Mouse (Mus musculus) forebrain, embryonic 10.5 days (tissue): ENCODE measurements around the gene Gm9049. TPM values are rescaled to one million over a fixed set of nuclear protein-coding genes. Genes with fewer than 3 reads are reported as not detected.
"Not testable (repeated sequence)": the region's sequence is repeated elsewhere in the genome, so short reads cannot be mapped to it uniquely, and the experiment has no call there.

Experiments
- DNase-seq: peaks from one replicate; pipeline ENCODE4 v3.0.0-alpha.2; 2017; ENCODE audit warnings: low spot score; ENCODE audit errors: extremely low spot score
- H3K27ac ChIP-seq: fragments of 300-500 bp; sonication (generic); 2 replicates; pipeline ENCODE4 v1.5.1; 2016; ENCODE audit warnings: mild to moderate bottlenecking
- H3K27me3 ChIP-seq: fragments of 300-500 bp; sonication (generic); 2 replicates; pipeline ENCODE4 v1.6.1; 2016; ENCODE audit warnings: mild to moderate bottlenecking; ENCODE audit not compliant: poor library complexity, severe bottlenecking
- H3K36me3 ChIP-seq: fragments of 300-500 bp; sonication (generic); replicated peaks from 2 replicates; pipeline ENCODE4 v1.6.1; 2016; ENCODE audit warnings: mild to moderate bottlenecking, moderate library complexity
- H3K4me1 ChIP-seq: fragments of 300-500 bp; sonication (generic); 2 replicates; pipeline ENCODE4 v1.6.1; 2016
- H3K4me3 ChIP-seq: fragments of 300-500 bp; sonication (generic); 2 replicates; pipeline ENCODE4 v1.5.1; 2016; ENCODE audit warnings: mild to moderate bottlenecking, moderate library complexity
- H3K9me3 ChIP-seq: fragments of 300-500 bp; sonication (generic); 2 replicates; pipeline ENCODE4 v1.6.1; 2016; ENCODE audit warnings: mild to moderate bottlenecking, moderate library complexity
- WGBS: fragments of 180-500 bp; shearing (Covaris S2); methylation state at CpG from one replicate; pipeline ENCODE4 v1.1.7; 2016; 5-methylcytosine and 5-hydroxymethylcytosine counted together
- polyA plus RNA-seq: library from polyadenylated mRNA; unstranded; fragments of >200 nt; fragmentation: Nextera tagmentation; extraction: Ambion mirVana; gene quantifications from 2 replicates; pipeline ENCODE4 v1.2.1, GENCODE M21; 2016

Gene Gm9049
- polyA plus RNA-seq: 0.06 and 0.09 TPM in 2 replicates

DNA sequence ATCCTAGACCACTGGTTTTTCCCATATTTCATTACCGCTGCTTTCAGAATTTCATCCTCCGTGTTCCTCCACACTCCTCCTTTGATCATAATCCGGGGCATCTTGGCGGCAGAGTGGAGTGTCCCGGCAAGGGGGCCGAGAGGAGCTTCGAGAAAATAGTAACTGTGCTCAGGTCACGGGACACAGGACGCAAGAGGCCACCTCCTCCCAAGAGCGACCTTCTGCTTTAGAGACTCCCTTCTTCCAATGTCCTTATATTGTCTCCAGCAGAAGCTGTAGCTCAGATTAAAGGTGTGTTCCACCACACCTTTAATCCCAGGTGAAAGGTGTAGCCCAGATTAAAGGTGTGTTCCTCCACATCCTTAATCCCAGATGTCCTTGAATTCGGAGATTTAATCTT is at the start of gene Gm9049:
Gene Gm9049, minus strand, starts transcription at position 101 of the 400 bp plus-strand sequence.
- H3K27me3 ChIP-seq, H3K4me3 ChIP-seq, H3K4me1 ChIP-seq, H3K9me3 ChIP-seq, DNase-seq, H3K36me3 ChIP-seq, H3K27ac ChIP-seq: not testable (repeated sequence)
- no CpG with 5 or more reads among the region's 11 CpGs for WGBS

- no peak for DNase-seq
- H3K36me3 ChIP-seq: no peaks in the 10 kb centered on the region
- no peaks in the 10 kb centered on the region for H3K9me3 ChIP-seq
- H3K27ac ChIP-seq: no peak overlapping the region
- H3K4me3 ChIP-seq: no peak overlapping the region
- H3K4me1 ChIP-seq: no peaks in the 10 kb centered on the region
- no peaks in the 10 kb centered on the region for H3K27me3 ChIP-seq
- 92% methylated on average over 16 of the region's 16 CpGs for WGBS
Observed at GRCm38 (mm10) chr10:118399917-118400316, 46.0 kb upstream of the Gm9049 start.

DNA sequence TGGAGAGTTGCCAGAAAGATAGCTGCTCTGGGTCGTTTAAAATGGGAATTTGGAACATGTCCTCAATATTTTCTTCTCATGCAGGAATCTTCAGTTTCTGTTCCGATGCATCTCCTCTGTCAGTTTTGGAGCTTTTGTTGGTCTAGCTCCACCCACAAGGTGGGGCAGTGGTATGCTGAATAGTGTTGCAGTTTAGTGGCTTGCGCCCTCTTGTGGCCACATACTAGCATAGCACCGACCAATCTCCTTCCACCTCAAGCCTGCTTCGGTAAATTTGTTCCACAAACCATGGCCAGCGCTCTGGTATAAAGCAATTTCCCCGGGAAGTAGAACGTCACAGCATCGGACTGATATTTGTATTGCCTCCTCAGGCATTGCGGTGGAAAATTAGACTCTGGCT is 16.5 kb upstream of the Gm9049 start:
- DNase-seq: peak; percentile 83
- H3K27ac ChIP-seq: no peak overlapping the region
- H3K36me3 ChIP-seq: no peaks in the 10 kb centered on the region
- WGBS: 19% methylated on average over 10 of the region's 10 CpGs
- 0 out of 2 replicates have a peak, but pooled peaks cover 3% of the 10 kb centered on the region for H3K4me1 ChIP-seq
- no peaks in the 10 kb centered on the region for H3K27me3 ChIP-seq
- H3K9me3 ChIP-seq: no peaks in the 10 kb centered on the region
- peak overlapping the region; percentile 23 for H3K4me3 ChIP-seq

- DNase-seq: no peak
- H3K27ac ChIP-seq: no peak overlapping the region
- WGBS: 92% methylated on average over 9 of the region's 9 CpGs
- no peaks in the 10 kb centered on the region for H3K9me3 ChIP-seq
- H3K27me3 ChIP-seq: no peaks in the 10 kb centered on the region
- H3K36me3 ChIP-seq: no peaks in the 10 kb centered on the region
- no peak overlapping the region for H3K4me3 ChIP-seq
- H3K4me1 ChIP-seq: 0 out of 2 replicates have a peak, but pooled peaks cover 3% of the 10 kb centered on the region
Observed at GRCm38 (mm10) chr10:118369518-118369917, 15.6 kb upstream of the Gm9049 start.

DNA sequence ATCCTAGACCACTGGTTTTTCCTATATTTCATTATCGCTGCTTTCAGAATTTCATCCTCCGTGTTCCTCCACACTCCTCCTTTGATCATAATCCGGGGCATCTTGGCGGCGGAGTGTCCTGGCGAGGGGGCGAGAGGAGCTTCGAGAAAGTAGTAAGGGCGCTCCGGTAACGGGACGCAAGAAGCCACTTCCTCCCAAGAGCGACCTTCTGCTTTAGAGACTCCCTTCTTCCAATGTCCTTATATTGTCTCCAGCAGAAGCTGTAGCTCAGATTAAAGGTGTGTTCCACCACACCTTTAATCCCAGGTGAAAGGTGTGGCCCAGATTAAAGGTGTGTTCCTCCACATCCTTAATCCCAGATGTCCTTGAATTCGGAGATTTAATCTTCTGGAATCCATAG is 5.3 kb downstream of the Gm9049 start, which contains the start of gene Gm9048:
Gene Gm9048, minus strand, starts transcription at position 101 of the 400 bp plus-strand sequence.
- H3K4me1 ChIP-seq, H3K27me3 ChIP-seq, DNase-seq, H3K36me3 ChIP-seq, H3K27ac ChIP-seq, H3K9me3 ChIP-seq, H3K4me3 ChIP-seq: not testable (repeated sequence)
- 67% methylated on average over 1 of the region's 14 CpGs for WGBS

DNA sequence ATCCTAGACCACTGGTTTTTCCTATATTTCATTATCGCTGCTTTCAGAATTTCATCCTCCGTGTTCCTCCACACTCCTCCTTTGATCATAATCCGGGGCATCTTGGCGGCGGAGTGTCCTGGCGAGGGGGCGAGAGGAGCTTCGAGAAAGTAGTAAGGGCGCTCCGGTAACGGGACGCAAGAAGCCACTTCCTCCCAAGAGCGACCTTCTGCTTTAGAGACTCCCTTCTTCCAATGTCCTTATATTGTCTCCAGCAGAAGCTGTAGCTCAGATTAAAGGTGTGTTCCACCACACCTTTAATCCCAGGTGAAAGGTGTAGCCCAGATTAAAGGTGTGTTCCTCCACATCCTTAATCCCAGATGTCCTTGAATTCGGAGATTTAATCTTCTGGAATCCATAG is 10.8 kb downstream of the Gm9049 start, which contains the start of gene Gm9046:
Gene Gm9046, minus strand, starts transcription at position 101 of the 400 bp plus-strand sequence.
- DNase-seq, H3K27me3 ChIP-seq, H3K27ac ChIP-seq, H3K9me3 ChIP-seq, H3K36me3 ChIP-seq, H3K4me1 ChIP-seq, H3K4me3 ChIP-seq: not testable (repeated sequence)
- no CpG with 5 or more reads among the region's 14 CpGs for WGBS

DNA sequence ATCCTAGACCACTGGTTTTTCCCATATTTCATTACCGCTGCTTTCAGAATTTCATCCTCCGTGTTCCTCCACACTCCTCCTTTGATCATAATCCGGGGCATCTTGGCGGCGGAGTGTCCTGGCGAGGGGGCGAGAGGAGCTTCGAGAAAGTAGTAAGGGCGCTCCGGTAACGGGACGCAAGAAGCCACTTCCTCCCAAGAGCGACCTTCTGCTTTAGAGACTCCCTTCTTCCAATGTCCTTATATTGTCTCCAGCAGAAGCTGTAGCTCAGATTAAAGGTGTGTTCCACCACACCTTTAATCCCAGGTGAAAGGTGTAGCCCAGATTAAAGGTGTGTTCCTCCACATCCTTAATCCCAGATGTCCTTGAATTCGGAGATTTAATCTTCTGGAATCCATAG is 16.2 kb downstream of the Gm9049 start, which contains the start of gene Gm9045:
Gene Gm9045, minus strand, starts transcription at position 101 of the 400 bp plus-strand sequence.
- DNase-seq, H3K9me3 ChIP-seq, H3K27me3 ChIP-seq, H3K4me3 ChIP-seq, H3K36me3 ChIP-seq, H3K27ac ChIP-seq, H3K4me1 ChIP-seq: not testable (repeated sequence)
- no CpG with 5 or more reads among the region's 14 CpGs for WGBS

- H3K36me3 ChIP-seq, H3K27me3 ChIP-seq, H3K9me3 ChIP-seq, H3K27ac ChIP-seq, DNase-seq, H3K4me3 ChIP-seq, H3K4me1 ChIP-seq: not testable (repeated sequence)
- no CpG with 5 or more reads among the region's 14 CpGs for WGBS
Observed at GRCm38 (mm10) chr10:118332308-118332707, 21.6 kb downstream of the Gm9049 start, which contains the start of gene Gm9044. TSS of gene Gm9044 (minus strand) at chr10:118332408.

DNA sequence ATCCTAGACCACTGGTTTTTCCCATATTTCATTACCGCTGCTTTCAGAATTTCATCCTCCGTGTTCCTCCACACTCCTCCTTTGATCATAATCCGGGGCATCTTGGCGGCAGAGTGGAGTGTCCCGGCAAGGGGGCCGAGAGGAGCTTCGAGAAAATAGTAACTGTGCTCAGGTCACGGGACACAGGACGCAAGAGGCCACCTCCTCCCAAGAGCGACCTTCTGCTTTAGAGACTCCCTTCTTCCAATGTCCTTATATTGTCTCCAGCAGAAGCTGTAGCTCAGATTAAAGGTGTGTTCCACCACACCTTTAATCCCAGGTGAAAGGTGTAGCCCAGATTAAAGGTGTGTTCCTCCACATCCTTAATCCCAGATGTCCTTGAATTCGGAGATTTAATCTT is 27.0 kb downstream of the Gm9049 start, which contains the start of gene Gm9040:
Gene Gm9040, minus strand, starts transcription at position 101 of the 400 bp plus-strand sequence.
- H3K27ac ChIP-seq: not testable (repeated sequence)

GRCm38 (mm10) chr10:118319024-118319423 is 34.9 kb downstream of the Gm9049 start:
- Histone ChIP-seq H3K4me3 (no peak overlapping the region), H3K4me1 (no peaks in the 10 kb centered on the region), H3K27me3 (no peaks in the 10 kb centered on the region), H3K36me3 (no peaks in the 10 kb centered on the region), H3K27ac (no peak overlapping the region), H3K9me3 (no peaks in the 10 kb centered on the region)
- 88% methylated on average over 8 of the region's 8 CpGs for WGBS
- no peak for DNase-seq

More for the DNA sequence above, 27.0 kb downstream of the Gm9049 start, which contains the start of gene Gm9040:
- not testable (repeated sequence) for H3K9me3 ChIP-seq, H3K27me3 ChIP-seq, H3K4me3 ChIP-seq, H3K36me3 ChIP-seq, DNase-seq, H3K4me1 ChIP-seq
- no CpG with 5 or more reads among the region's 11 CpGs for WGBS

GRCm38 (mm10) chr10:118302133-118302532 is 51.8 kb downstream of the Gm9049 start:
- WGBS: 46% methylated on average over 2 of the region's 2 CpGs
- H3K4me1 ChIP-seq, H3K9me3 ChIP-seq, H3K27me3 ChIP-seq, H3K27ac ChIP-seq, H3K4me3 ChIP-seq, DNase-seq, H3K36me3 ChIP-seq: not testable (repeated sequence)
